Mouse (Mus musculus): ENCODE data around the gene Rgs9bp.
A peak's percentile ranks its signal among the peaks of the same experiment; 100 is the strongest.

Gene Rgs9bp

DNA sequence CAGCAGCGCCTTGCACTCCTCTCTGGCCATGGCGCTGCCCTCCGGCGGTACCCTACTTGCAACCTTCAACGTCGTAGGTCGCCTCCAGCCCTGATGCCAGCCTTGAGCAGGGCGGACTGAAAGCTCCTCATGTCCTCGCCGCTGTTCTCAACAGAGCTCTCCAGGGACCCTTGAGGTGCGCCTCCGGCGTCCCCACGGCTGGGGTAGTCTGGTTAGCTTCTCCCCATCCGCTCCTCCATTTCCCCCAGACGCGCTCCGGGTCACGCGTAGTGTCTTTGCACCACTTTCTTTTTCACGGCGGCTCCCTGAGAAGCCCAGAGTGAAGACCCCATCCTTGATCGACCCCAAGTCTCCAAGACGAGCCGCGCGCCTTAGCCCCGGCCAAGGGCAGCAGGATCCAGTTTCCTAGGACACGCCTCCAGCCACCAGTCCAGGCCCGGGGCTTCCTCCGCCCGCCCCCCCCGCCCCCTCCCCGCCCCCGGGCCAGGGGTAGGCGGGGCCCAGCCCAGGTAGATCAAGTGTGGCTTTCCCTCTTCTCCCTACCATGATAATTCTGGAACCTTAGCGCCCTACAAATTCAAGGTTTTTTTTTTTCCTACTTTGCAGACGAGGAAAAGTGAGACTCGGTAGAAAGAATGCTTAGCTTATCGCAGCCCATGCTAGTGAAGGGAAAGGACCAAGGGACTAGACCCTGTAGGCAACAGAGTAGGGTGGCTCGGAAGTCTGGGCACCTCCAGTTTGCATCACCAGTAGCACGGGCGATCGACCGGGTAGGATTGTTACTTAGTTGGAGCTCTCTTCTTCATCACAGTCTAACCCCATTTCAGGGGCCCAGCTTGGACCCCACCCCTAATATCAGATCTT, at the start of gene Rgs9bp:
Gene Rgs9bp (minus strand): TSS at position 392 of the 864 bp plus-strand sequence.
- no peak for DNase-seq (ENCODE audit: low spot score)

DNA sequence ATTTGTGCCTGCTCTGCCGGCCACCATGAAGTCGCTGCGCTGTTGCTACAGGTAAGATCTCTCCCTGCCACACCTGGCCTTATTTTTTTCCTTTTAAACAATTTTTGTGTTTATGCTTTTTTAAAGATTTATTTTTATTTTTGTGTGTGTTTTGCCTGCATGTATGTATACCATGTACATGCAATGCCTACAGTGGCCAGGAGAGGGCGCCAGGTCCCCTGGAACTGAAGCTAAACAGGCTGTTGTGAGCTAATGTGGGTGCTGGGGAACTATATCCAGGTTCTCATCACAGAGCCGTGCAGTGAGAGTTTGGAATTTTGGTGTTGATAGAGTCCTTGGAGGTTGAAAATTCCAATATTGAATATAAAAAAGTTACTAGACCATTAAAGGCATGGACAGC, 43.1 kb upstream of the Rgs9bp start:
- DNase-seq (ENCODE audit: low spot score) = peak; percentile 17

DNA sequence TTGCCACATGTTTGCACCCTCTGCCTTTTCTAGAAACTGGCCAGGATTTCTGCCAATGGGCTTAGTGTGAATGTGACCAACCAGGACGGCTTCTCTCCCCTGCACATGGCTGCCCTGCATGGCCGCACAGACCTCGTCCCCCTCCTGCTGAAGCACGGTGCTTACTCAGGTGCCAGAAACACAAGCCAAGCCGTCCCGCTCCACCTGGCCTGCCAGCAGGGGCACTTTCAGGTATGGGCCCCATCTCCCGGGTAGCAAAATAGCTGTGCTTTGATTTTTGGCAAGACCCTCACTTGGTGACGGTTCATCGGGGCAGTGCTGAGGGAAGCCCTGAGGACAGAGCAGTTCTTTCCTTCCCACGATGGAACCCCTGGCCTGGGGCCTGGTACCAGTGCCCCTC, 42.0 kb upstream of the Rgs9bp start:
- no peak for DNase-seq (ENCODE audit: low spot score)

DNA sequence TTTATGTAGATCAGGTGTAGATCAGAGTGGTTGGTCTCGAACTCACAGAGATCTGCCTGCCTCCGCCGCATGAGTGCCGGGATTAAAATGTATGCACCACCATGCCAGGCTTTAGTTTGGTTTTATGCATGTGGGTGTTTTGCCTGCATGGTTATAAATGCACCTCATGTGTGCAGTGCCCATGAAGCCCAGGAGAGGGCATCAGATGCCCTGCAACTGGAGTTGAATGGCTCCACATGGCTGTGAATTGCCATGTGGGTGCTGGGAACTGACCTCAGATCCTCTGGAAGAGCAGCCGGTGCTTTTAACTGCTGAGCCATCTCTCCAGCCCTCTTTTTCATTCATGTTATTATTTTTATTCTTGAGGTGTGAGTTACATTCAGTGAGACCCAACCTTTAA, 40.7 kb upstream of the Rgs9bp start:
- DNase-seq (ENCODE audit: low spot score) = no peak

DNA sequence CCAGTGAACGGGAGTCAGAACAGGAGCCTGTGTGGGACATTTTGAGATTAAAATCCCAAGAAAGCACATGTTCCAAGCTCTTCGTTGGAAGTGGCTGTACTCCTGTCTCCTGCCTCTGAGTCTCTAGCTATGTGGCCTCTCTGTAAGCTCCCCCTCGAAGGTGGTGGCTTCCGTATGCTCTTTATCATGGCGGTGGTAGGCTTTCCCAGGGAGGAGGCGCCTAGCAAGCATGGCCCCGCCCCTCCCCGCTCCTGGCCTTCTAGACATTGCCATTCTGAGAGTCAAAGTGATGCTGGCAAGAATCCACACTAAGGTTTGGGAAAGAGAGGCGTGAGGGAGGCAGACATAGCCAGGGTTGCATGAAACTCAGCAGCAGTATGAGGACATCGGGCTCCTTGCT, 37.2 kb upstream of the Rgs9bp start:
- no peak for DNase-seq (ENCODE audit: low spot score)

DNA sequence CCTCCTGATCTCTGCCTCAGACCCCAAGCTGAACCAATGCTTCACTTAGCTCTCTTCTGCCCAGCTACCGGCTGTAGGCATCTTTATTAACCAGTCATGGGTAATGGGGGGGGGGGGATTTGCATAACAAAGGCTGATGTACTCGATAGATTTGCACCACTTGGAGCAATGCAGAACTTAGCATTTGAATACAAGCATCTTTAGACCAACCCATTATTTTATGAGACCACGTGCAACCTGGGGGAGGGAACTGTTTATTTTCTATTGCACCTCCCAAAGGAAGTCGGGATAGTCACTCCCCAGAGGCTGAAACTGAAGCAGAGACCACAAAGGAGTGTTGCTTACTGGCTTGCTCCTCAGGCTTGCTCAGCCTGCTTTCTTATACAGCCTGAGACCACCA, 32.1 kb upstream of the Rgs9bp start:
- DNase-seq (ENCODE audit: low spot score) = no peak

DNA sequence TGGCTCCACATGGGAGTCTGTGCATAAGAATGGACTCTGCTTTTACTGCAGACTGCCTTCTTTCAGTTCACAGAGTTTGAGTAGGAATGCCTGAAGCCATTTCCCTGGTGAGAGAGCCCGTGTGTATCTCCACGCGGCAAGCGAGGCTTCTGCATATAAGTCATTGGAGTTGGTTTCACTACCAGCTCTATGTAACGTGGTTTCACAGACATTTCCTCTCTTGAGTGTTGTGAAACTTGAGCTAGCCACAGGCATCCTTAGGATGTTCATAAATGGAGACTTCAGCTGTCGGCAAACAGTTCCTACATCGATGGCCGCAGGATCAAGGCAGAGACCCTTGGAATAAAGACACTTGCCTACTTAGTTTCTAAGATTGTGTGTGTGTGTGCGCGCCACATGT, 23.9 kb upstream of the Rgs9bp start:
- DNase-seq (ENCODE audit: low spot score) = no peak

DNA sequence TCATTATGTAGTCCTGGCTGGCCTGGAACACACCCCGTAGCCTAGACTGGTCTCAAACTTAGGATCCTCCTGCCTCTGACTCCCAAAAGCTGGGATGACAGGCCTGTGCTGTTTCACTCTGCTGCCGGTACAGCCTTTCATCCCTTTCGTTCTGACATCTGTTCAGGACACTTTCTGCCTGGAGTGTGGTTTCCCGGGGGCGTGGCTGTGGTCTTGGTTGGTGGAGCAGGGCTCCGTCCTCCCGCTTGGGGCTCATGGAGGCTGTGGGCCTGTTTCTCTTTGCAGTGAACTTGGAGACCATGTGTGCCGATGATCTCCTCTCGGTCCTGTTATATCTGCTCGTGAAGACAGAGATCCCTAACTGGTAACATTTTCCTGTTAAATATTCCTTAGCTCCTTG, 21.4 kb upstream of the Rgs9bp start:
- no peak for DNase-seq (ENCODE audit: low spot score)

DNA sequence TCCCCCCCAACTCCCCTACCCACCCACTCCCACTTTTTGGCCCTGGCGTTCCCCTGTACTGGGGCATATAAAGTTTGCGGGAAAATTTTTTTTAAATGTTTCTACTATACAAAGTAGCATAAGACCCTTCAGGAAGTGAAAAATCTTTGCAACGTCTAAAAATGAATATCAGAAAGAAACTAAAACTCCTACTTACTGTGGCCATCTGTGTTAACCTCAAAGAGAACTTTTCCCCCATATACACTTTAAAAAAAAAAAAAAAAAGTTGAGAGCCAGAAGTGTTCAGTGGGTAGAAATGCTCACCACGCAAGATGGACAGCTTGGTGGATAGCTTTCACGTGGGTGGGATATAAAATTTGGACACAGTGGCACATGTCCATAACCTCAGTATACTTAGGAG, 17.4 kb upstream of the Rgs9bp start:
- DNase-seq (ENCODE audit: low spot score) = no peak

DNA sequence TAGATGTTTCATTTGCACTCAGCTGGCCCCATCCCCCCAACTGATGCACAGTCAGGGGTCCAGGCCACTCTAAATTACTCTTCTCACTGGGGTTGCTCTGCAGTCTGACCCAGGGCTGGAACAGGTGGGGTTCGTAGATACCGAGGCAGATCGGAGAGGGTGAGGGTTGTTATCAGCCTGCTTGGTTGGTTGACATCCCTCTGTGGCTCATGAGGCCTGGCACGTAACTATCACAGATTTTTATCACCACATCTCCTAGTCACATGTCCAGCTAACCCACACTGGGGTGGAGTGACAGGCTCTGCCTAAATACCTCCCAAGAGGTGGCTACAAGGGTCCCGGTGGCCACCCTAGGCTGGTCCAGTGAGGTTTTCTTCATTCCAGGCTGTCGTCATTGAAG, 15.7 kb upstream of the Rgs9bp start:
- DNase-seq (ENCODE audit: low spot score) = no peak

DNA sequence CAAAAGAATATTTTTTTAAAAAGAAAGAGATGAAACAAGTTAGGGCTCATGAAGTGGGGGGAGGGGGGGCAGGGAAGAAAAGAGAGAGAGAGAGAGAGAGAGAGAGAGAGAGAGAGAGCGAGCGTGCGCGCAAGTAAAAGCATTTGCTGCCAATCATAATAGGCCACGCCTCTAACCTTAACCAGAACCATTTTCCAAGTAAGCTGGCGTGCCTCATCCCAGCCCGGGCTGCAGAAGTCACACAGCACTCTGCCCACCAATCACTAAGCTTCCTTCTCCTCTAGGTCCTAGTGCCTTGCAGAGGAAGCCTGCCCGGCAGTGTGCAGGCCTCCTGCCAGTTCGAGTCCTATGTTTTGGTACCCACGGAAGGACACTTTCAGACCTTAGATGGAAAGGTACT, 14.6 kb upstream of the Rgs9bp start:
- no peak for DNase-seq (ENCODE audit: low spot score)

DNA sequence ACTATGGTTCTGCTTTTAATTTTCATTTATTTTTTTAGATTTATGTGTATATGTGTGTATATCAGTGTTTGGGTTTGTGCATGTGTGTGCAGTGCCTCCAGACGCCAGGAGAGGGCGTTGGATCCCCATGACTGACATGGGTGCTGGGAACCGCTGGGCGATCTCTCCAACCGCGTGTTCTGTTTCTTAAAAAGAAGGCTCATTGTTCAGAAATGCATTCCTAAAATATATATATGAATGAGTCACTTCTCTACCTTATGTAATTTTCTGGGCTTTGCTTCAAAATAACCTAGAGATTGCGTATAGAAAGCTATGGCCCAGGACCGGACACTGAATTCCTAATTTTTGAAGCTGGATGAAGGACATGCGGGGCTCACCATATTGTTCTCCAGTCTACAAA, 14.1 kb upstream of the Rgs9bp start:
- no peak for DNase-seq (ENCODE audit: low spot score)

DNA sequence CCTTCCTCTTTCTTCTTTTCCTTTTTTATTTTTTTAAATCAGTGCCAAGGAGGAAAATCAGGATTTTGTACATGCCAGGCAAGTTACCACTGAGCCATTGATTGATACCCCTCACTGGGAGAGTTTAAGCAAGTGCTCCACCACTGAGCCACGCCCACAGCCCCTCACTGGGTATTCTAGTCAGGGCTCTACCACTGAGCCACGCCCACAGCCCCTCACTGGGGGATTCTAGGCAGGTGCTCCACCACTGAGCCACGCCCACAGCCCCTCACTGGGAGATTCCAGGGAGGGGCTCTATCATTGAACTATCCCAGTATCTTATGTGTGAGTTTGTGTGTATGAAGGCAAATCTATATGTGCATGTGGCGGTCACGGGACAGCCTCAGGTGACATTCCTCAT, 8.9 kb upstream of the Rgs9bp start:
- no peak for DNase-seq (ENCODE audit: low spot score)

DNA sequence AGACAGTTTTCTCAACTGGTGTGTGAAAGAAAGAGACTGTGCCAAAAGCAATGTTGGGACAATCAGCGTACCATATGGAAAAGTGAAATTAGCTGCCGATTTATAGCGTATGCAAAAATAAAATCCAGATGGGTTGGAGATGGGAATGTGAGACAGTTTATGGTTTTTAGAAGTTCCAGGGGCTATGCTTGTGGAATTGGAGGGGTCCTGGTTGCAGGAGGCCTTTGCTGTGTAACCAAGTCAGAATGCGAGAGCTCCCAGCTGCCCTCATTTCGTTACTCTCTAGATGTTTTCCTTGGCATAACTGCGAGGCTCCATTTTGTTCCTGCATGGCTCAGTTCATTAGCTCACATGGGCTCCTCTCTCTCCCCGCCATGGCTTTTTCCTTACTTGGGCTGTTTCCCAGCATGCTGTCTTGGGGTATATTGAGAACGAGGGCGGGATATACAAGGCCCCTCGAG, 5.4 kb upstream of the Rgs9bp start:
- DNase-seq (ENCODE audit: low spot score) = peak; percentile 67

DNA sequence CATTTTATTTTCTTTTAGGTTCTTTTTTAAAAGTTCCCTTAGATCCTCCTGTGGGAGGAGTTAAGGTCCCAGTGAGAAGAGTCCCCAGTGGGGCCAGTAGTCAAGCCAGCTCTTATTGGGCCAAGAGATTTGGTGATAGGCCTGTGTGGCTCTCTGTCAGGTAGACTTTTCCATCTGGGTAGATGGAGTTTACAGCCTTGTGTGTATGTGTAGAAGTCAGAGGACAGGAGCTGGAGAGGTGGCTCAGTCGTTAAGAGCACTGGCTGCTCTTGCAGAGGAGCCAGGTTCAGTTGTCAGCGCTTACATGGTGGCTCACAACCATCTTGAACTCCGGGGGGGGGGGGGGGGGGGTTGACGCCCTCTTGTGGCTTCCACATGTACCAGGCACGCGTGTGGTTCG, 4.1 kb upstream of the Rgs9bp start:
- no peak for DNase-seq (ENCODE audit: low spot score)

DNA sequence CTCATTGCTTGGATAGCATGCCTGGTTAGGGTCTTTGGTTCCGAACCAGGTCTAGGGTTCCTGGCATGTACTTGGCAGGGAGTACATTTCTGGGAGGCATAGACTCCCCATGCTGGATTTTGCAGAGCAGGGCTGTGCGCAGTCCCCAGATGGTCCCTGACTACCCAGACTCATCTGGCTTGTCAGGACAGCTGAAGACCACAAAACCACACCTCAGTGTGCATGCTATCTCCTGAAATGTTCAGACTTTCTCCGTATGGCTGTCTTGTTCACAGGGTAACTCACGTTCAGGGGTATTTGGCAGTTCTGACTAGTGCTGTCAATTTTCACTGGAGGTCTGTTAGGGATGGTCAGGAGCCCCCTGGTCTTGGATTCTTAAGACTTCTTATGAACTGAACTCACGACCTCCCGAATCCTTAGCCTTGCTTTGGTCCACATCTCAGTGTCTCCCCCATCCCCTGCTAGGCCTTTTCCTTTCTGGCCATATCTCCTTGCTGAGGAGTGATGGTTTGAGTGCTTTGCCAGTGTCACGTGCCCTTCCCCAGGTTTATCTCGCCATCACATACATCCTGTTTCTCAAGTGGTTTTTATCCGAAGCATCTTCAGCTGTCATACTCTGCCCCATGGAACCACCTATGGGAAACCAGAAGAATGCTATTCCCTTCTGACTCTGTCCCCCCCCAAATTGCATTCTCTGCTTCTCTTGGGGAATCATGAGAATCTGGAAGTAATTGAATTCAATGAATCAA, 3.5 kb upstream of the Rgs9bp start:
- no peak for DNase-seq (ENCODE audit: low spot score)

DNA sequence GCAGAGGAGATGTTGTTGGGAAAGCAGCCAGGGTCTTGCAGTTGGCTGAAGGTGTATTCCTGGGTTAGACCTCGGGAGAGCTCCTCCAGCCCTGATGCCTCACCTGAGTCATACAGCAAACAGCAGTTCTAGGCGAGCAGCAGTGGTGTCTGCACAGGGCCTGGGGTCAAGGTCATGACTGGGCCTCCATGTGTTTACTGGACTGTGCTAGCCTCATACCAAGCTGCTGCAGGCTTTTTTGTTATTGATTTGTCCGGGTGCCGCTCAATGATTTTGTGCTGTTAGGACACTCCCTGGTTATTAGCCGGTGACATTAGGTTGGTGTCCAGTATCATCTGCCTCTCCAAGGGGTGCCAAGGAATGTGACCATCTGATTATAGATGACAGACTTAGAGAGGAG, 2.3 kb upstream of the Rgs9bp start:
- DNase-seq (ENCODE audit: low spot score) = no peak

DNA sequence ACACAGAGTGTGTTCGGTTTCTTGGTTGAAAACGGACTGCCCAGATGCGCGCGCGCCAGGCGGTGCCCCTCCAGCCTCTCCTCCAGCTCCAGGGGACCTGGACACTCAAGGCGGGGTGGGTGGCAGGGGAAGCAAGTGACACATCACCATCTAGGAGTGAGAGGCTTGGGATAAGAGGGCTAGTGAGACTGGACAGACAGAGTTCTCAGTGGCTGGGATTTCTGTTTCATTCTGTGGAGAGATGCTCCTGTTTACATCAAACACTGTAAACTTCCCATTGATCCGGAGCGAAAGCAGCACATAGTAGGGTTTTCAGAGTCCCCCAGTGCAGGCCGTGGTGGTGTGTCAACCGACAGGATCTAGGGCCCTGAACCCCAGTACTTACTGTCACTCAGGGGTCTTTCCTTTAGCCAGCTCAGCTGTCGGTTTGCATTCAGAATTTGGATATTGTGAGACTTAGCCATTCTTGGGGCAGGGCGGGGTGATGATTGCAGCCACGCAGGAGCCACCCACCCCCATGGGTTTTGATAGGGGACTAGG, 1.6 kb upstream of the Rgs9bp start:
- DNase-seq (ENCODE audit: low spot score) = no peak

DNA sequence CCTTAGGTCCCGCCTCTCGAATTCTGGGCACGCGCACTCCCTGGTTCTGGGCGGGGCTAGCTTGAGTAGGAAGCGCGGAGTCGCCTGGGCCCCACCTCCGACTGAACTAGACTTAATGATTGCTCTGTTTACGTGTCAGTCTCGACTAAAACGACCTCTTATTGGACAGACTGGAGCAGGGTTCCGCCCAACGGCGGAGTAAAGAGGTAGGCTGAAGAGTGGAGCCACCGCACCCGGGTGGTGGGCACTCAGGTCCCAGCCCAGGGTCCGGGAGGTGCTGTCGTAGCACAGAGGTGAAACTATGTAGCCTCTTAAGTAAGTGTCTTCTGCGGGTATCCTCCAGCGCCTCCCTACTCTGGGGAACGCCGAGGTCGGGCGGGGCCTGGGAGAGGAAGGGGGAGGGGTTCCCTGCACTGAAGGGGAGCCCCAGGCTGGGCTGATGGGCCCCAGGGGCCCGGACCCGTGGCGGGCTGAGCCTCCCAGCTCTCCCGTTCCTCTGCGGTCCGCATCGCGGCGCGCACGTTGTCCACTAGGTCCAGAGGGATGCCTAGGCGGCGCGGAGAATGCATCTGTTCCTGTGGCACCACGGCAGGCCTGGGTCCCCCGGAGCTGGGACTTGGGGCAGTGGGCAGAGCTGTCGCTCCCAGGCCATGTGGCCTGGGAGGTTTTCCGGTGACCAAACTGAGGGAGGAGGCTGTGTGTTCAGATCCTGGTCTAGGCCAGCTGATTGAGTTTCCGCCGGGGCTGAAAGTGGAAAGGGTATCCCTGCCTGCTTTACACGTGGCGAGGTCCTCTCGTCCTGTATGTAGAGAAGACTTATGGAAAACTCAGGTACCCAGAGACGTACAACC, 898 bp upstream of the Rgs9bp start, which contains the start of gene Ankrd27:
Gene Ankrd27 (plus strand): TSS at position 190 of the 851 bp plus-strand sequence.
- DNase-seq (ENCODE audit: low spot score) = peak; percentile 95

DNA sequence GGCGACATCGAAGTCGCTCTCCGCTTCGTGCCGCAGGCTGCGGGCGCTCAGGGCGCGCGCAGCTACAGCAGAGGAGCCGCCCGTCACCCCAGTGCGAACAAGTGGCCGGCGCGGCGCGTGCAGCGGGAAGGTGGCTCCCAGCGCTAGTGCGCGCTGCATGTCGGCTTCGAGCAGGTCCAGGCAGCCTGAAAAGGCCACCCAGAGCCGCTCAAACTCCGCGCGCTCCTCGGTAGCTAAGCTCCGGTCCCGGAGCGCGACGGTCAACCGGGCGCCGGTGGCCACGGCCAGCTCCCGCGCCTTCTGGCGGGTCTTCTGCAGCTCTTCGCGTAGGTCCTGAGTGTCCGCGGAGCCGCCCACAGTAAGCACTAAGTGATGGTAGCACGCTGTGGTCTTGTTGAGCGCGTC, 594 bp downstream of the Rgs9bp start:
- DNase-seq (ENCODE audit: low spot score) = no peak

DNA sequence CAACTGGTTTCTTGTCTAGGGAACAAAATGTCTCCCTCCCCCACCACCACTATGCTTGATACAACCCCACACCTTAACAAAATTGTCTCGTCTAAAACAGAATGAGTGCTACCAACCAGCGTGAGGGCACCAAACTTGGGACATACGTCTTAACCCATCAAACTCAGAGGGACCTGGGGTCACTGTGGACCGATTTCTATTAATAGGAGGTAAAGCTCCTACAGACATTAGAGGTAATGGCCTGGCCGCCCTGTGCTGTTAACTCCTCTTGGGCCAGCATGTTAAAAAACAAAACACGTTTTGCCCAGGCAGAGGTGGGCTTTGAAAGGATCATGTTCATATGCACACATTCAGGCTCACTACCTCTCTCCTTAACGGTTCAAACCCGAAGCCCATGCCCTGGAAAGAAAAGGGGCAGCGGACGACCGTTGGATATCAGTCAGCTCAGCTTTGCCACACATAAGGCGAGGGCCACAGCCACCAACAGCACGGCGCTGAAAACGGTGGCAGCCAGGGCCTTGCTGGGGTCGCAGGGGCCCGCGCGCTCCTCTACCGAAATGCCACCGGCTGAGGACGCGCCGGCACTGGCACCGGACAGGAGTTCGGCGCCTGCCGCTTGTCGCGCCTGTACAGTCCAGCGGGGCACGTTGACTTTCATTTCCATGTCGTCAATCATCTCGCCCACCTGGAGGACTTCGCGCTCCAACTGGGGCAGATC, 1.2 kb downstream of the Rgs9bp start:
- no peak for DNase-seq (ENCODE audit: low spot score)

All from adipocyte (in vitro differentiated cells).